ENCODE assay signal across 9 mouse cellular contexts in the genomic region with DNA sequence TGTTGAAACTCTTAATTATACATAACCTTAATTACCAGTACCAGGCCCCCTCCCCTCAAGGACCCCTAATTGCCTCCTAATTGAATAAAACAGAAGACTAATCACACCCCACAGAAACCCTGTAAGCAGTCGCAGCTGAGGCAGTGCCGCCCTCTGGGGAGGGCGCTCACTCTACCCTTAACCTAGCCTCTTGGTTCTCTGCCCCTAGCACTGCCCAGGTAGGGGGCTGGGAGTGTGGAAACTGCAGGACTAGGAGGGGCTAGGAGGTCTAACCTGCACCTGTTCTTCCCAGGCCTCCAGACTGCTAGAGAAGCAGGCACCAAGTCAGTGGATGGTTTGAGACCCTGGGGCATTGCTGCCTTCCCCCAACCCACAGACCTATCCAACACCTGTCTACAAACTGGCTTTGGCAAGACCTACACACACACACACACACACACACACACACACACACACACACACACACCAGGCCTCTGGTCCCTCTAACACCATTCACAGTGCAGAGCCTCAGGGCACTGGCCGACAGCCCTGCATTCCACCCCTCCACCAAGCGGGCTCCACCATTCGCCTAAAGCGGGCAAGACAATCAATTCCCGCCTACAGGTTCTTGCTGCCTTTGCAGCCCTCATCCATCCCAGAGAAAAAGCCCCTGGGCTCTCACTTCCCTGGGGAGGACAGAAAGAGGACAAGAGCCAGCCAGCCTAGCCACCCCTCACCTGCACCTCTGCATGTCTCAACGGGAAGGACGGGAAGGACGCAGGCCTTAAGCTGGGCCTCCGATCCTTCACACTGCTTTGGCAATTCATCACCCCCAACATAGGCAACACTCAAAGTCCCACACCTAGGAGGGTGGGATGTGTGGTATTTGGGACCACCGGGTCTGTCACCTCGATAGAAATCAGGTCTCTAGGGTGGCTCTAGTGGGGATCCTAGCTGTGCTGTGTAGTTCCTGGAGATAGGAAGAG. TPM values are rescaled to one million over a fixed set of nuclear protein-coding genes. Genes with fewer than 3 reads are reported as not detected.
DNase-seq lines count a peak whose midpoint lies in the region; ATAC-seq and TF ChIP-seq lines count a peak whose summit lies in the region.
"Had no signal": no experiment of that assay in that cellular context is flagged by ENCODE, and none has a peak within 500 bp of the region (broad histone marks: within the 10 kb centered on the region; RNA-seq: fewer than 3 reads in every experiment).

No protein-coding gene starts in this region.

- TF ChIP-seq POLR2A in kidney, adult 2 months (IDR thresholded peaks at IDR 0.05; ENCODE audit: low read depth, low read length) = no peak

- peak overlapping the region; percentile 98 for H3K9ac ChIP-seq in forebrain, embryonic 13.5 days
- H3K9ac ChIP-seq in midbrain, embryonic 16.5 days (ENCODE audit: low read depth, low read length) = 0 out of 2 replicates have a peak overlapping the region, but pooled peaks have one; percentile 25

- TF ChIP-seq CTCF in kidney, adult 2 months (conservative IDR thresholded peaks at IDR 0.05; ENCODE audit: insufficient read depth, insufficient read length, low read depth, low read length) = no peak

- peak; percentile 48 for DNase-seq in embryo, embryonic 10.5 days (ENCODE audit: low spot score)
- DNase-seq in embryo, embryonic 10 days (ENCODE audit: low spot score) = no peak
- peak; percentile 61 for DNase-seq in kidney, adult 2 months
- no peak for DNase-seq in cerebellum, postnatal 25 days
- DNase-seq in right cerebral cortex, postnatal 4 days = no peak
- no peak for DNase-seq in MN1 (ENCODE audit: low spot score)
- DNase-seq: gastrocnemius, postnatal 10 days had no signal

- peaks cover 91% of the 10 kb centered on the region for H3K4me1 ChIP-seq in forebrain, embryonic 13.5 days
- H3K4me1 ChIP-seq in kidney, adult 2 months (ENCODE audit: control insufficient read depth, insufficient read depth, low read length) = no peaks in the 10 kb centered on the region
- peaks cover 28% of the 10 kb centered on the region for H3K4me1 ChIP-seq in midbrain, embryonic 16.5 days (ENCODE audit: control insufficient read depth, insufficient read depth, low read length)

- WGBS in forebrain, embryonic 13.5 days = 21% methylated on average over 14 of the region's 14 CpGs
- WGBS in kidney, adult 2 months = 45% methylated on average over 14 of the region's 14 CpGs
- WGBS in midbrain, embryonic 16.5 days = 53% methylated on average over 14 of the region's 14 CpGs

- H3K4me3 ChIP-seq in forebrain, embryonic 13.5 days = peak overlapping the region; percentile 80
- H3K4me3 ChIP-seq in kidney, adult 2 months (ENCODE audit: insufficient read depth, low read depth, low read length) = peak overlapping the region; percentile 55
- 0 out of 2 replicates have a peak overlapping the region, but pooled peaks have one; percentile 4 for H3K4me3 ChIP-seq in midbrain, embryonic 16.5 days (ENCODE audit: low read depth, low read length)

- ATAC-seq in forebrain, embryonic 13.5 days = 0 out of 2 replicates have a peak, but pooled peaks have one; percentile 11
- ATAC-seq in midbrain, embryonic 16.5 days = no peak

- peaks cover 39% of the 10 kb centered on the region for H3K27me3 ChIP-seq in forebrain, embryonic 13.5 days
- H3K27me3 ChIP-seq in kidney, adult 2 months (replicated peaks; ENCODE audit: control insufficient read depth, insufficient read depth, low read length) = 0 out of 2 replicates have a peak, but pooled peaks cover 5% of the 10 kb centered on the region
- H3K27me3 ChIP-seq in midbrain, embryonic 16.5 days (ENCODE audit: control insufficient read depth, insufficient read depth, low read depth, low read length) = peaks cover 65% of the 10 kb centered on the region

- H3K36me3 ChIP-seq in forebrain, embryonic 13.5 days (ENCODE audit: poor library complexity, severe bottlenecking) = no peaks in the 10 kb centered on the region
- no peaks in the 10 kb centered on the region for H3K36me3 ChIP-seq in kidney, adult 2 months (ENCODE audit: control insufficient read depth, insufficient read depth, low read length)
- H3K36me3 ChIP-seq in midbrain, embryonic 16.5 days (ENCODE audit: control insufficient read depth, insufficient read depth, low read length) = no peaks in the 10 kb centered on the region

- H3K4me2 ChIP-seq in forebrain, embryonic 13.5 days = peak overlapping the region; percentile 88
- peak overlapping the region; percentile 62 for H3K4me2 ChIP-seq in midbrain, embryonic 16.5 days (ENCODE audit: low read length)

- peak overlapping the region; percentile 95 for H3K27ac ChIP-seq in forebrain, embryonic 13.5 days
- H3K27ac ChIP-seq in kidney, adult 2 months (ENCODE audit: insufficient read depth, low read depth, low read length) = peak overlapping the region; percentile 86
- no peak overlapping the region for H3K27ac ChIP-seq in midbrain, embryonic 16.5 days (ENCODE audit: low read length)

- no peaks in the 10 kb centered on the region for H3K9me3 ChIP-seq in forebrain, embryonic 13.5 days (replicated peaks)
- H3K9me3 ChIP-seq in midbrain, embryonic 16.5 days (replicated peaks; ENCODE audit: control insufficient read depth, low read length, poor library complexity, severe bottlenecking) = no peaks in the 10 kb centered on the region

RNA-seq across cellular contexts. Expression of gene Prdm16, which starts 3.6 kb away (rescaled TPM):
- polyA plus RNA-seq in forebrain, embryonic 13.5 days (2015; fragmentation: Nextera tagmentation; extraction: Ambion mirVana) = 37.6 and 41.3 TPM in 2 replicates
- 7.1 and 8.5 TPM in 2 replicates for polyA plus RNA-seq in kidney, adult 2 months (2012; rRNA removed)
- polyA plus RNA-seq in midbrain, embryonic 16.5 days (2015; fragmentation: Nextera tagmentation; extraction: Ambion mirVana) = 11.8 and 13.1 TPM in 2 replicates

RNA-seq across cellular contexts. Expression of gene Actrt2, which starts 34.6 kb away (rescaled TPM):
- not detected in 2 replicates for polyA plus RNA-seq in forebrain, embryonic 13.5 days (2015; fragmentation: Nextera tagmentation; extraction: Ambion mirVana)
- polyA plus RNA-seq in kidney, adult 2 months (2012; rRNA removed) = 0.05 and 0.06 TPM in 2 replicates
- polyA plus RNA-seq in midbrain, embryonic 16.5 days (2015; fragmentation: Nextera tagmentation; extraction: Ambion mirVana) = not detected in 2 replicates

Comparison
In these comparisons a context has a peak if more than half of its experiments do, and no peak if none do; other contexts are left out.
1. DNase-seq: peak in embryo, embryonic 10.5 days (single experiment) and kidney, adult 2 months (single experiment); none in embryo, embryonic 10 days (single experiment), cerebellum, postnatal 25 days (0 of 2), right cerebral cortex, postnatal 4 days (single experiment) and MN1 (single experiment).
2. H3K4me3 ChIP-seq: peak in every context shown above with its lines; median percentile 80 in forebrain, embryonic 13.5 days; 55 in kidney, adult 2 months; 4 in midbrain, embryonic 16.5 days.